Mouse (Mus musculus): ENCODE results near the gene Cd2.

Cd2 gene

DNA sequence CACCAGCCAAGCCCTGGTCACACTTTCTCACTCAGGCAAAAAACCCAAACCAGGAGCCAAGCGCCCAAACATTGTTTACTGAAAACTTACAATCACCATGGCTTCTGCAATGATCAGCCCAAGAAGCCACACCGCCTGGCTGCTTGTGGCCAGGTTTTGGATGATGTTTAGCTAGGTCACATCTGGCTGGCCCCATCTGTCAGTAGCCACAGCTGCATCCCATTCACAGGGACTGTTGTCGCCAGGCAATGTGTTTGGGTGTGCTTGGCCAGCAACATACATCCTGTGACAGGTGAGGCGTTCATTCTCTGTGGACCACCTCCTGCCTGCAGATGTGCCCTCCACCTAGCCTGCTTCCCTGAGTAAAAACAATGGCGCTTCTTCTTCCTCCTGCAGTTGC is 4.9 kb upstream of the Cd2 start:
- no peak for DNase-seq (ENCODE audit: low spot score)

- DNase-seq (ENCODE audit: low spot score), result no peak
These were observed 3.1 kb upstream of the Cd2 start for GRCm38 (mm10) chr3:101290587-101291520.

- no peak for DNase-seq (ENCODE audit: low spot score)
These were observed 2.3 kb upstream of the Cd2 start for GRCm38 (mm10) chr3:101290036-101290435.

GRCm38 (mm10) chr3:101289406-101289805 is 1.7 kb upstream of the Cd2 start:
- DNase-seq (ENCODE audit: low spot score), result no peak

- DNase-seq (ENCODE audit: low spot score), result no peak
These were observed 1.1 kb downstream of the Cd2 start for GRCm38 (mm10) chr3:101286336-101287325.

DNA sequence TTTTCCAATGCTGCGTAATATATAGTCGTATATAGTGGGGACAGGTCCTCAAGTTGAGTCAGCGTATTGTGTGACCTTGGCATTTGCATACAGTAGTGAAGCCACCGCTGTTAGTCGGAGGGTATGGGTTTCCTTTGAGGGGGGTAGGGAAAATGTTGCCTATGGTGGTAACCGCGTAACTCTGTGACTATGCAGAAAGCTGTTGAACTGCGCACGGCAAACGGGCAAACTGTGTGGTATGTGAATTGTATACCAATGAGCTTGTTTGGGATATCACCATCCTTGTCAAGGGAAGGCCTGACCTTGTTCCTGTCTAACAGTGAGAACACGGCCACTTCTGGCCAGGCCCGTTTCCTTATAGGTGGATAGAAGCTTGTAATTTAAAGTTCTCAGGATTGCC is 1.9 kb downstream of the Cd2 start:
- DNase-seq (ENCODE audit: low spot score), result no peak

- DNase-seq (ENCODE audit: low spot score), result no peak
These were observed 2.6 kb downstream of the Cd2 start for GRCm38 (mm10) chr3:101285021-101285615.

DNA sequence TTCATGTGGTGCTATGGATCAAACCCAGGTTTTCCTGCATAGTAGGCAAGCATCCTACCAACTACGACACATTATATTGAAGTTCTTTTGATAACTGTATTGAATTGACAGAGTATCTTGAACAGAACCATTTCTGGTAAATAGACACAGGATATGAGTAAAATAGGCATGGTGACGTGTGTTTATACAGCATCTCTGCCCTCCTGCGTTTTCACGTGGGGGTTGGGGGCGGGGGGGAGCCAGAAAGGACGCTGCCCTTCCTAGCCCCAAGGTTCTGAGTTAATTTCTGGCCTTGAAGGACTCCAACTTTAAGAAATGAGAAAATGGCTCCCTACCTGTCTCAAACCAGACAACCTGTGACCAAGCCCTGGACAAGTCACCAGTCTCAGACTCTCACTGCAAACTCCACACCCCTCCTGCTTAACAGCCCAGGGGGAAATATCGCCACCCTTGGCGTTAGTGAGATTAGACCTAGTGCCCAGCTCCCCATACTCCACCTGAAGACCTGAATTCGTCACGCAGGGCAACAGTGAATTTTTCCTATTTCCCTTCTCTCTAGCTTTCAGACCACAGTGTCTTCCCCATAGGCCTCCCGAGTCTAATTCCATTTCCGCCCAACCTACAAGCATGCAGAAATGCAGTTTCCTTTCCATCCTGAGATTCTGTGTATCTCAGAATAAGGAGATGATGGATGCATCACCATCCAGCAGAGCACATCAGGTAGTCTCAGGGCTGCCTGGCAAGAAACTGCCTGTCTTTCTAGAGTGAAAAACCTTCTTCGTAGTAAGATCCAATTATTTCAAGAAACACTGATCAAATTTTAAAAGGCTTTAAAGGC is 3.7 kb downstream of the Cd2 start:
- no peak for DNase-seq (ENCODE audit: low spot score)

DNA sequence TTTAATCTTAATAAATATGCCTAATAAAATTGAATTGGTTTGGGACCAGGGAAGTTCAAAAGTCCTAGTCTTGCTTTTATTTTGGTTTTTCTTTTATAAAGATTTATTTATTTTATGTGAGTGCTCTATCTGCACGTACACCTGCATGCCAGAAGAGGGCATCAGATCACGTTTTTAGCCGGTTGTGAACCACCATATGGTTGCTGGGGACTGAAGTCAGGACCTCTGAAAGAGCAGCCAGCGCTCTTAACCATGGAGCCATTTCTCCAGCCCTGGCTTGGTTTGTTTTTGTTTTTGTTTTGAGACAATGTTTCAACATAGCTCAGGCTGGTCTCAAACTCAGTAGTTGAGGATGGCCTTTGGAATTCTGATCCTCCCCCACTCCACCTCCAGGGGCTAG is 4.3 kb downstream of the Cd2 start:
- no peak for DNase-seq (ENCODE audit: low spot score)

DNA sequence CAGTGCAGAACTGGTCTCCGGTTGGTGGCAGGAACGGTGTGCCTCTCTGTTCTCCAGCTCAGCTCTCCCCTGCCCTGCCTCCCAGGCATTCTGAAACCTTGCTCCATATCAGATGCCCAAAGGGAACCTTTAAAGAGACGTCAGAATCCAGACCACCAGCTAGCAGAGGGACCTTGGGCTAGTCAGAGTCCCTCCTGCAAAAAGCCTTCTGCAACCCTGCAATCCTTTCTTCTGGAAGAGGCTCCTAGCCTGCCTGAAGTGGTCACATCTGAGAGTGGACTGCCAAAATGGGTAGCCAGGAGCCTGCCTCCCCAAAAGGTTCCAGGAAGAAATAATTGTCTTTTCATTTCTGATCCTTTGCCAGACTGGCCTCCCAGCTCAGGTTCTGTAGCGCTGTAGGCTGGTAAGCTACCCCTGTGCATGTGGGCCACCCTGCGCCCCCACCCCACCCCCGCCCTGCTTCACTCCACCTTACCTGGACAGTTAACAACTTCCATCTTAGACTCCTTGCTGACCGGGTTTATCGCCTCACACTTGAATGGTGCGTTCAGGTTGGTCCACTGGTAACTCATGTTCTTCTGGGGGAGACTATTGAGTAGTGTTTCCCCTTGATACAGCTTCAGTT is 5.1 kb downstream of the Cd2 start:
- DNase-seq (ENCODE audit: low spot score), result no peak

GRCm38 (mm10) chr3:101281841-101282240 is 5.9 kb downstream of the Cd2 start:
- DNase-seq (ENCODE audit: low spot score), result no peak

GRCm38 (mm10) chr3:101280348-101281311 is 7.1 kb downstream of the Cd2 start:
- no peak for DNase-seq (ENCODE audit: low spot score)

DNA sequence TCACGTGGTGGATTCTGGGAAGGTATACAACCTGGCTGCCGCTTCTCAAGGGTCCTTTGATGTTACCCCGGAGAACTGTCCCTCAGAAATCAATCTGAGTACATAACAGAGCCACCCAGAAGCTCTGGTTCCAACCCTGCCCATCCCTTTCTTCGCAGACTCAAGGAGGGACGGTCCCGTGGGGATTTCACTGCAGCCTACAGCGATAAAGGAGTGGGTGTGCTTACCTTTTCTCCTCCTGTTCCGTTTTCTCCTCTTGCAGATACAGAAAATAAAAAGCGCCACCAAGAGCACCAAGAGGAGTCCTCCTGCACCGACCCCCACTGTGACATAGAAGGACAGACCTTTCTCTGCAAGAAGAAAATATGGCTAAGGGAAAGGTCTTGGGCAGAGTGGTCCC is 8.2 kb downstream of the Cd2 start:
- no peak for DNase-seq (ENCODE audit: low spot score)

GRCm38 (mm10) chr3:101278396-101278795 is 9.3 kb downstream of the Cd2 start:
- no peak for DNase-seq (ENCODE audit: low spot score)

DNA sequence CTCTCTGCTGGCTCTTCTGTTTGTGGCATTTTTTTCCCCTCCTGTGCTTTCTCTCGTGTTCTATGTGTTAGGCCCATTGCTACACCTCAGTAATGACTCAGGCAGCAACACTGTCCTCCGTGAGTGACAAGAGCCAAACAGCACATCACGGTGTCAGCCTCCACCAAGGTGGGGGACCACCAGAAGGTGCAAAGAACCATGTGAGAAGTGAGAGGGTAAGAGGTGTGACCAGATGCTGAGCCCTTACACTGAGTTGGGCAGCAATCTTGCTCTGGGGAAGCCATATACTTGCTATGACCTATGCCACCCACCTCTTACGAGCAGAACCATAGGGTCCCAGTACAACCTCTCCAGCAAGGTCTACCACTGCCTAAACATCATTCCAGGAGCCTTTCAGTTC is 9.9 kb downstream of the Cd2 start:
- DNase-seq (ENCODE audit: low spot score), result no peak

DNA sequence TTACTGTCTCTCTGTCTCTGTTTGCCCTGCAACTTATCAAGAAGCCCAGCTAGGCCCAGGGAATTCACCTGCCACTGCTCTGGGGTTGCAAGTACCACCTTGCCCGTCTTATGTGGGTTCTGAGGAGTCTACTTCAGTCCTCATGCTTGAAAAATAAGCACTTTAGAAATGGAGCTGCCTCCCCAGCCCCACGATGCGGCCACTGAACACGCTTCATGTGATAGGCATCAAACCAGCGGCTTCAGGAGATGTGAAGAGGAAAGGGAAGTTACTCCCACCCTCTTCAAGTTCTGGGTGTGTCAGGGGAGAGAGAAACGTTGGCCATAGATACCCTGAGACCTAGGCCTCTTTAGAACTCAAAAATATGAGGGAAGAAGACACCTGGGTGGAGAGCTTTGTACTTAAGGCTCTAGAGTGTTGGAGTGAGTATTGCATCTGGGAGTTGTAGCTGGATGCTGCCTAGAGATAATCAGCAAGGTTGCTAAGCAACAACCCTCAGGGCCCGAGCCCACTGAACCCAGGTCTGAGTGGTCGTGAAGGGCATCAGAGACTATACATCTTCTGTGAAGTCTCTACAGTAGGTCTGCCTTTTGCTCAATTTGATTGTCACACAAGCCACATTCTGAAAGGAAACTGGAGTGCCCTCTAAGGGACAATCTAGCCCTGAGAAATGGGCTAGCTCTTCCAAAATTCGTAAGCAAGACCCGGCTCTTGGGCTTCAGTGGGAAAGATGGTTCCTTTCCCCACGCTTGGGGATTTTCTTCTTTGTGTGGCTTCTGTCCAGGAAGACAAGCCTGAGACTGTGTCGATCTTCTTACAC is 11.0 kb downstream of the Cd2 start:
- DNase-seq (ENCODE audit: low spot score), result no peak

DNA sequence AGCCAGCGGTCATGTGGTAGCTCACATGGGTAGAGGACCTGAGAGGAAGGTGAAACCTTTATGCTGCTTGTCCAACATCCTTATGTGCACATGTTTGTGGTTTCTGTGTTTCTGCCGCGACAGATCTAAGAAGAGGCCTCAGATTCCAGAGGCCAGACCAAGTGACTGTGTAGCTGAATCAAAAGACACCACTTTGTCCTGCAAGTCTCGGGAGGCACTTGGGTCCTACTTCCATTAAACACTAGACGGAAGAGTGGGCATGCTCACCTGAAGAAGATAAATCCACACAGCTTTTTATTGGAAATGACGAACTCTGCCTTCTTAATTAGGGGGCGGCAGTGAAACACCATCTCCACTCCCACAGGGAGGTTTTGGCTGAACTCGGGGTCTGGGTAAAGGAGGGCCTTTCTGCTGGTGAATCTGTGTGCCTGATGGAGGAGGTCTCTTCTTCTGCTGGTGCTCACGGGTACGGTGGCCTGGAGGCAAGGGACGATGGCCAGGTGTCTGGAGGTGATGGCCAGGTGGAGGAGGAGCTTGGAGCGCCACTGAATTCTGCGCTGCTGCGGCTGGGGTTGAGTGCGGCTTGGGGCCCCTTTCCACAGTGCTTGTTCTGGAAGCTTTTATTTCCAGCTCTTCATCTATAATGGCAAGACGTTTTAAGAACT is 12.0 kb downstream of the Cd2 start:
- no peak for DNase-seq (ENCODE audit: low spot score)

- no peak for DNase-seq (ENCODE audit: low spot score)
These were observed 12.9 kb downstream of the Cd2 start for GRCm38 (mm10) chr3:101274794-101275193.
